Mouse (Mus musculus) kidney, adult 2 months (tissue): Measurements from ENCODE around the gene Stat5a.

ENCODE experiments used
- CTCF ChIP-seq: fragments of 200-500 bp; conservative IDR thresholded peaks from 2 replicates; pipeline ENCODE4 v1.5.1; 2011; ENCODE audit warnings: low read depth, mild to moderate bottlenecking, control low read depth, low read length, moderate library complexity, mixed read lengths; ENCODE audit not compliant: insufficient read depth, insufficient read length
- POLR2A ChIP-seq: fragments of 200-500 bp; IDR thresholded peaks from one replicate; pipeline ENCODE4 v1.6.1; 2011; ENCODE audit warnings: low read depth, low read length, control low read depth

DNA sequence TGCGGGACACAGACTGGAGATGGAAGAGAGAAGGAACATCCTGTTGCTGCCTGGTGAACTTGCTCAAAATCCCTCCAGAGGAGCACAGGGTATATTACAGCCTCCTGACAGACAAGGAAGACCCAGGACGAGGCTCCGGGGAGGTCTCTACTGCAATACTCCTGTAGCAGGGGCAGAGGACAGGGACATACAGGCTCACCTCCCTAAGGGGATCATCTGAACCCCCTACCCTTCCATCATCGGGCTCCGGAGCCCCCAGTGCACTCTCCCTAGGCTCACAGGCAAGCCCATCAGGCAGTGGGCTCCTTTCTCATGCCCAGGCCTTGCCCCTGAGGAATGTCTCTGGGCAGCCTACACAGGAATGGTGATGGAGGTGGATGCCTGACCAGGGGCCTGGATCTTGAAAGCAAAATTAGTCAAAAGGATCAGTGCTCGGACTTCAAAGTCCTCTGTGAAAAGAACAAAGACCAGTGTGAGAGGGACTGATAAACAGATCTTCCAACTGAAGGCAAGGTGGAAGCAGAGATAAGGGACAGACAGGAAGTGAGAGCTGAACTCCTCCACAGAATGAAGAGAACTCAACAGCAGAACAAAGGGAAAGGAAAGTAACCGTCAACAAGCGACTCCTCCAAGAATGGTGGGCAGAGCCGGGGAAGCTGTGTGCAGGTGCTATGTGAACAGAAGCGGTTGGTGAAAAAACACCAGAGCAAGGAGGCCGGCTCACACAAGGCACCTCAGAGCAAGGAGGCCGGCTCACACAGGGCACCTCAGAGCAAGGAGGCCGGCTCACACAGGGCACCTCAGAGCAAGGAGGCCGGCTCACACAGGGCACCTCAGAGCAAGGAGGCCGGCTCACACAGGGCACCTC lies 32.3 kb downstream of the Stat5a start:
- TF ChIP-seq POLR2A (no peak), CTCF (no peak)
